Mouse (Mus musculus) thymus, postnatal 4 days (tissue): ENCODE data around the gene Stim1.

ENCODE experiments used
- DNase-seq: peaks from one replicate; pipeline ENCODE4 v3.0.0; 2021

The Stim1 gene

GRCm38 (mm10) chr7:102249896-102250630, 17.5 kb upstream of the Stim1 start:
- peak; percentile 85 for DNase-seq

- DNase-seq, result peak; percentile 96
Observed at GRCm38 (mm10) chr7:102250631-102251214, 16.9 kb upstream of the Stim1 start.

DNA sequence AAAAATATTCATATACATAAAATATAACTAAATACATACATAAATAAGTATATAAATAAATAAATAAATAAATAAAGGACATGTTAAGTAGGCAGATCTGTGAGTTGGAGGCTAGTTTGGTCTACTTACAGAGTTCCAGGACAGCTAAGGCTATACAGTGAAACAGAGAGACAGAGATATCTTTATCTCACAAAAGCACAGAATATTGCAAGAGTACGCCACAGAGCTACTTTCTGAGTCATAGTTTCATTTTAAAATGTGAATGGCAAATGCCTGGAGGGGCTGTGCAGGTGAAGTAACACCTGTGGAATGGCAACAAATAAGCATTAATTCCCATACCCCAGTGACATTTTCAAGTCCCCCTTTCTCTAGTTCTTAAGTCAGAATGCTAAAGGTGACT, 14.0 kb upstream of the Stim1 start:
- DNase-seq, result no peak

GRCm38 (mm10) chr7:102255954-102256353, 11.7 kb upstream of the Stim1 start, which contains the start of gene Rhog:
Gene Rhog, minus strand, starts transcription at chr7:102256054.
- no peak for DNase-seq

DNA sequence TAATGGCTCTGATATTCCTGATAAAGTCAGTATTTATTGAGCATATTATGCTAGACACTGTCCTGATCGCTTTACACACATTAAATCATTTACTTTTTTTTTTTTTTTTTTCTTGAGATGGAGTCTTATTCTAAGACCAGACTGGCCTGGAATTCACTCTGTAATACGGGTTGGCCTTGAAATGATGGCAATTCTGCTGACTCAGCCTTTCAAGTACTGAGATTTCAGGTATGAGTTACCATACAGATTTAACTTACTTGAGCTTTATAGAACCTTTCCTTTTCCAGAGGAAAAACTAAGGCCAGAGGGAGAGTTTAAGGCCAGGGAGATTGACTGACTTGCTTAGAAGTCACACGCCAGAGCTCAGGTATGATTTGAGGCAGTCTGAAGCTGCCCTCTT, 11.0 kb upstream of the Stim1 start:
- no peak for DNase-seq

DNA sequence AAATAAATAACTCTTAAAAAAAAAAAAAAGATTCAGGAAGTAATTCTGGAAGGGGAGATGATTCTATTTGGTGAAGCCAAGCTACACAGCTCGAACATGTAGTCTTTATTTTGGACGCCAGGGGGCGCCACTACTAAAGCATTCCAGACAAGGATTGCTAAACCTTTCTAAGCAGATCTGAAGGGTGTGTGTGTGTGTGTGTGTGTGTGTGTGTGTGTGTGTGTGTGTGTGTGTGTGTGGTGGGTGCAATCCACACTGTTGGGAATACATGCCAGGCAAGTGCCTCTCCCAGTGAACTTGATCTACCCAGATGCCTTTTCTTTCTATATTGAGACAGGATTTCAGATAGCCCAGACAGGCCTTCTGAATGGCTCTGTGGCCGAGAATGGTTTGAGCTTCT, 9.4 kb upstream of the Stim1 start:
- DNase-seq, result peak; percentile 93

DNA sequence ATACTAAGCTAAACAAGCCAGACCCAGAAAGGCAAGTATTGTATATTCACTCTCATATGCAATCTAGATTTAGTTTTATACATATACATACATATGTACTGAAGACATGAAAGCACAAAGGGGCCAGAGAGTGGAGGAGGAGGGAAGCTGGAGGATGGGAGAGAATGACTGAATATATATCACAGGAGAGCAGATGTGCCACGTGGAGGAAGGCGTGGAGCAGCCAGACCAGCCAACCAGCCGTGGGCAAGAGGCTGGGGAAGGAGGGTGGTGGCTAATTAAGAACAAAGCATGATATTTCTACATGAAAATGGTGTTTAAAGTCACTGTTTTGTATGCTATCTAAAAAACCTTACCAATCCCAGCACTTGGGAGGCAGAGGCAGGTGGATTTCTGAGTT, 8.9 kb upstream of the Stim1 start:
- no peak for DNase-seq

DNA sequence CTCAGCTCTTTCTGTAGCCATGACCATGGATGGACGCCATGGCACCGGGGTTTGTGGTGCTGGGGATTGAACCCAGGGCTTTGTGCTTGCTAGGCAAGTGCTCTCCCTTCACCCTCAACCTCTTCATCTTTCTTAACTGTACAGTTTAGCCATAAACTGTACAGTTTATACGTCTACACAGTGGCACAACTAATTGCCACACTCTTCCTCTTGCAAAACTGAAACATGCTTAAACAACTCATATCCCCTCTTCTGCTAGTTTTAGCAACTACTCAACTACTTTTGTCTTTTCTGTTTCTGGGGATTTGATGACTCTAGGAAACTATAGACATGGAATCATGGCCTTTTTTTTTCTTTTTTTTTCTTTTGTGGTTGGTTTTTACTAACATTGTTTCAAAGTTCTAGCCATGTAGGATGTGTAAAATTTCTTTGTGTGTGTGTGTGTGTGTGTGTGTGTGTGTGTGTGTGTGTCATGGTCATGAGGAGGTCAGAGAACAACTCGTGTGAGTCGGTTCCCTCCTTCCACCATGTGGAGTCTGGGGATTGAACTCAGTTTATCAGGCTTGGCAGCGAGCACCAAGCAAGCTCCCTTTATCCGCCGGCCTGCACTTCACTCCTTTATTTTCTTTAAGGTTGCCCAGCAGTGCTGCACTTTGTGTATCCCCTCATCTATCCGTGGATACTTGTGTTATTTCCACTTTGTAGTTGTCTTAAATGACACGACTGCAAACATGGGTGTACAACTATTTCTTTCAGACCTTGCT, 7.7 kb upstream of the Stim1 start:
- DNase-seq, result no peak

DNA sequence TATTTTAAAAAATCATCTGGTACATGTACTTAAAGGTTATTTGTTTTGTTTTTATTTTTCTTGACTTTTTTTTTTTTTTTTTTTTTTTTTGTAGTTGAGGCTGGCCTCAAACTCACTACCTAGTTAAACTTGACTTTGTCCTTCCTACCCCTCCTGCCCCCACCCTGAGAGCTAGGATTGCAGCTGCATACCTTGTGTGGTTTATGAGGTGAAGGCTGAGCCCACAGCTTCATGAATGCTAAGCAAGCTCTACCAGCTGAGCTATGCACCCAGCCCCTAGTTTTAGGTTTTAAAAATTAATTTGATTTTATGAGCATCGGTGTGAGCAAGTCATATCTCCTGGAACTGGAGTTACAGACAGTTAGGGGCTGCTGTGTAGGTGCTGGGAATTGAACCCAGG, 7.1 kb upstream of the Stim1 start:
- peak; percentile 45 for DNase-seq

GRCm38 (mm10) chr7:102263020-102263419, 4.6 kb upstream of the Stim1 start:
- DNase-seq, result no peak

DNA sequence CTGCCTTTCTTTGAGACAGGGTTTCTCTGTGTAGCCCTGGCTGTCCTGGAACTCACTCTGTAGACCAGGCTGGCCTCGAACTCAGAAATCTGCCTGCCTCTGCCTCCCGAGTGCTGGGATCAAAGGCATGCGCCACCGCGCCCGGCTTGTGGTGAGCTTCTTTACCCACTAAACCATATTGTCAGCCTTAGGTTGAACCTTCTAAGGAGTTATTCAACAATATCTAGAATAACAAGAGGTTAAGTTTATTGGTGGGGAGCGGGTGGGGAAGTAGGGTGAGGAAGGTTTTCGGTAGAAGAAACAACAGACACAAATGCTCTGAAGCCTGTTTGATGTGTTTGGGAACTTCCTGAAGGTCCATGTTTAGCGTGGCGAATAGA, 1.6 kb upstream of the Stim1 start:
- DNase-seq, result peak; percentile 52

- peak; percentile 76 for DNase-seq
Observed at GRCm38 (mm10) chr7:102266401-102267042, 1.1 kb upstream of the Stim1 start.

- DNase-seq, result peak; percentile 98
Observed at GRCm38 (mm10) chr7:102267113-102267579, 460 bp upstream of the Stim1 start.

GRCm38 (mm10) chr7:102268395-102268748, 766 bp downstream of the Stim1 start:
- no peak for DNase-seq

DNA sequence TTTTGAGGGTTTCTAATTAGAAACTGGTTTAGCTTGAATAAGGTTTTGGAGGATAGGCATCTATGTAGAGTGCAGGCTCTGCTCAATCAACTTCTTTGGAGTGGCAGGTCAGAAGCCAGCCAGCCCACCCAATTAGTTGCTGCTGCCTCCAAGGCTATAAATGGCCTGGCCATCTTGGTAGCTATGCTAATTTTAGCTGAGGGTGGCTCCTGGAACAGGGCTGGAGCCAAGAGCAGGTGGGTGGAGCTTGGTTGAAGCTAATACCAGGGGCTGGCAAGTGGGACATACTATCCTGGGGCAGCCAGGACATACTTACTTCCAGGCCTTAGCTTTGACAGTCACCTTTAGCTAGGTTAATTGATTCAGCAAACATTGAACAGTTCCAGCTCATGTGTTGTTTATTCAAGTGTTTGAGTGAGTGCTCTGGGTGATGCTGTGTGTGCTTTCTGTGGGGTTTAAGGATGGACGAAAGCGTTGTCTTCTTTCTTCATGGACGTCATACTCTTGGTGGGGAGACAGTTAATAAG, 4.9 kb downstream of the Stim1 start:
- DNase-seq, result no peak

GRCm38 (mm10) chr7:102281403-102281802, 13.8 kb downstream of the Stim1 start:
- DNase-seq, result no peak

- DNase-seq, result no peak
Observed at GRCm38 (mm10) chr7:102282261-102282660, 14.7 kb downstream of the Stim1 start.

DNA sequence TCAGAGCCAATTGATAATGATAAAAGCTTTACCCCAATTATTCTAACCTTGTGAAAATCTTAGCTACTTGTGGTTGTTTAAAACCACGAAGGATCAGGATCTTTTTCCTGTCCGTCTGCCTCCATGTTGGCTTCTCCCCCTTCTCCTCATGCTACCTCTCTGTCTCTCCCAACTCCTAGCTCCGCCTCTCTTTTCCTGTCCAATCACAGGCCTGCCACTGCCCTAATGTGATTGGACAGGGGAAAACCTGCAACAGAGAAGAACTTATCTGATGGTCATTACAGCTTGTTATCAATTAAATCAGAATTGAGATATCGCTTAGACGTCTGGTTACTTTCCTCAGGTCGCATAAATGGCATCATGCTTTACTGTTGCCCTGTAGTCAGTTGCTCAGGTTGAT, 21.9 kb downstream of the Stim1 start:
- no peak for DNase-seq

DNA sequence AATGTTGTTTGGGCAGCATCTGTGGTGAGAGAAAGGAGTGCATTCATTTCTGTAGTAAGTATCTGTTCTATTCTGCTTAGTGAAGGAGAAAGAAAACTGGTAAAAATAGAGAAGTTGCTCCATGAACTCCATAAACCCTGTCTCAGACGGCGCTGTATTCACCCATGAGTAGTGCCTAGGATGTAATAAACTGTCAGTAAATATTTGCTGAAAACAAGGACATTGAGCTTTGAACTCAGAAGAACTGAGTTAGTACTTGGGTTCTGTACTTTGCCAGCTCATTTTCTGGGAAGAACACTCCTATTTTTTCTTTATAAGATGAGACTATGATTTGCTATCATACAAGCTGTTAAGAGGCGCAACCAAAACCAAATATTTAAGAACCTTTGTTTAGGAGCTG, 24.6 kb downstream of the Stim1 start:
- no peak for DNase-seq

GRCm38 (mm10) chr7:102293234-102293633, 25.6 kb downstream of the Stim1 start:
- DNase-seq, result no peak

- no peak for DNase-seq
Observed at GRCm38 (mm10) chr7:102300761-102301160, 33.2 kb downstream of the Stim1 start.

DNA sequence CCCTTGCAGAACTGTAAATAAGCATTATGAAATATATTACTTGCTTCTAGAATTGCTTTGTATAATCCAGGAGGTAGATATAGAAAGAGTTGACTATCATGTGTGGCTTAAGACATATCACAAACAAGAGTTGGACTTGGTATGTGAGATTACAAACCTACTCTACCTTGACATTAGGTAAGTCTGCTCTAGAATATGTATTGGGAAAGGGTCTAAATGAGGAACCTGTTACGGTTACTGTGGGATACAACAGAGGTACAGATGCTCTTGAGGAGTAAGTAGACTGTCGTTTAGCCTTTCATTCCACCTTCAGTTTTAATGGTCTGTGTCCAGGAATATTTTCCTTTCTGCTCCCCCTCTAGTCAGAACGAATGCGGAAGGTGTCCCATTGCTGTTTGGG, 34.9 kb downstream of the Stim1 start:
- no peak for DNase-seq

DNA sequence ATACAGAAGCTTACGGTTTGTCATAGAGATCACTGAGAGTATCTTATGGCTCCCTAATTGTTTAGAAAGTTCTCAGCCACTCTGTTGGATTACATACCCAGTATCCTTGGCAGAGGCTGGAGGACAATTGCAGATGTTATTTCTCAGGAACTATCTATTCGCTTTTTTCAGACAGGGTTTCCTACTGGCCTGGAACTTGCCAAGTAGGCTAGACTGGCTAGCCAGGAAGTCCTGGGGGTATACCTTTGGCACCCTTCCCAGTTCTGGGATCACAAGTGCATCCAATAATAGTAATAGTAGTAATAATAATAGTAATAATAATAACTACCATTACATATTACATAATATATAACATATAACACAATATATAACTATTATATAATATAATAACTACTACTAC, 38.0 kb downstream of the Stim1 start:
- no peak for DNase-seq
